Mouse (Mus musculus) bone marrow macrophage, adult 2 months (primary cell): ENCODE data around the gene Hfe2.

Experiments used
- CTCF ChIP-seq: IDR thresholded peaks from 2 replicates; pipeline ENCODE4 v1.5.1; 2012; ENCODE audit warnings: low read depth, mild to moderate bottlenecking, low read length, moderate library complexity
- POLR2A ChIP-seq: IDR thresholded peaks from 2 replicates; pipeline ENCODE4 v1.6.1; 2012; ENCODE audit warnings: mild to moderate bottlenecking, low read depth, low read length, borderline replicate concordance

- TF ChIP-seq CTCF: peak; percentile 61
- no peak for TF ChIP-seq POLR2A
These were observed 27.4 kb upstream of the Hfe2 start for GRCm38 (mm10) chr3:96497451-96498028.
